Mouse (Mus musculus) small intestine, adult 2 months (tissue): ENCODE data around the gene Rfxap. TPM values are rescaled to one million over a fixed set of nuclear protein-coding genes. Genes with fewer than 3 reads are reported as not detected.

Experiments used
- H3K27ac ChIP-seq: fragments of 200-500 bp; 2 replicates; pipeline ENCODE4 v1.5.1; 2012; ENCODE audit warnings: low read depth, low read length, control low read depth, inconsistent platforms; ENCODE audit not compliant: insufficient read depth
- H3K27me3 ChIP-seq: fragments of 200-500 bp; 2 replicates; pipeline ENCODE4 v1.6.1; 2012; ENCODE audit warnings: mild to moderate bottlenecking, moderate library complexity, low read length, inconsistent platforms; ENCODE audit not compliant: control insufficient read depth, insufficient read depth
- H3K36me3 ChIP-seq: fragments of 200-500 bp; 2 replicates; pipeline ENCODE4 v1.6.1; 2012; ENCODE audit warnings: mild to moderate bottlenecking, low read length, control low read depth, inconsistent platforms; ENCODE audit not compliant: control insufficient read depth, insufficient read depth
- H3K4me1 ChIP-seq: fragments of 200-500 bp; 2 replicates; pipeline ENCODE4 v1.6.1; 2012; ENCODE audit warnings: low read length, inconsistent platforms, mixed read lengths; ENCODE audit not compliant: control insufficient read depth, insufficient read depth, insufficient read length
- H3K4me3 ChIP-seq: fragments of 200-500 bp; 2 replicates; pipeline ENCODE4 v1.5.1; 2012; ENCODE audit warnings: low read depth, mild to moderate bottlenecking, control low read depth, inconsistent platforms, low read length, moderate library complexity
- CTCF ChIP-seq: fragments of 200-500 bp; IDR thresholded peaks from 2 replicates; pipeline ENCODE4 v1.5.1; 2012; ENCODE audit warnings: low read depth, mild to moderate bottlenecking, control low read depth, inconsistent platforms, low read length, moderate library complexity, mixed read lengths; ENCODE audit not compliant: insufficient replicate concordance, insufficient read length; ENCODE audit errors: extremely low read depth
- POLR2A ChIP-seq: fragments of 200-500 bp; IDR thresholded peaks from 2 replicates; pipeline ENCODE4 v1.6.1; 2012; ENCODE audit warnings: low read depth, mild to moderate bottlenecking, control low read depth, inconsistent platforms, low read length, moderate library complexity
- WGBS: fragments of 180-500 bp; shearing (Covaris S2); methylation state at CpG from one replicate; pipeline ENCODE4 v1.1.7; 2018; 5-methylcytosine and 5-hydroxymethylcytosine counted together
- polyA plus RNA-seq: library from polyadenylated mRNA; depleted of rRNA; stranded (reverse); fragments of >200 nt; gene quantifications from 2 replicates; pipeline ENCODE4 v1.2.3, GENCODE M21; 2012; rRNA removed

Rfxap gene
- polyA plus RNA-seq, 1 experiment, result 31.0 TPM

DNA sequence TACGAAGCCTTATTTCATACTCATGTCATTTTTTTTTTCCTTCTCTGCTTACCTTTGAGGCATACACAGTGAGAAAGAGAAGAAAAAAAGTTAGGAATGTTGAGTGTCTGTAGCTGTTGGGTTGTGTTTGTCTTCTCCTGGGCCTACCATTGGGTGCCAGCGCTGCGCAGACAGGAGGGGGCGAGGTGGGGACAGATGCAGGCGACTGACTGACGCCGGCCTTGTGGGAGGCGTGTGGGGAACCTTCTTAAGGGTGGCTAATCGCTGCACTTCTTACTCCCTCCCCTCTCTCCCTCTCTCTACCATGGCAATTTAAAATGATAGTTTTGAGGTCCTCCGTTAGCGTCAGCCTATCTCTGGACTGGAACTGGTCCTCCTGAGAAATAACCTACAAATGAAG lies 51.5 kb downstream of the Rfxap start:
- no peaks in the 10 kb centered on the region; the same call in none of the 2 replicates for H3K27me3 ChIP-seq
- WGBS, result under 1% methylated on average over 11 of the region's 11 CpGs
- H3K27ac ChIP-seq, result peak overlapping the region; percentile 32; the same call in 1 of the 2 replicates
- no peaks in the 10 kb centered on the region for H3K36me3 ChIP-seq
- peak overlapping the region; percentile 71 for H3K4me3 ChIP-seq
- TF ChIP-seq POLR2A (no peak), CTCF (no peak)
- H3K4me1 ChIP-seq, result peaks cover 3% of the 10 kb centered on the region

DNA sequence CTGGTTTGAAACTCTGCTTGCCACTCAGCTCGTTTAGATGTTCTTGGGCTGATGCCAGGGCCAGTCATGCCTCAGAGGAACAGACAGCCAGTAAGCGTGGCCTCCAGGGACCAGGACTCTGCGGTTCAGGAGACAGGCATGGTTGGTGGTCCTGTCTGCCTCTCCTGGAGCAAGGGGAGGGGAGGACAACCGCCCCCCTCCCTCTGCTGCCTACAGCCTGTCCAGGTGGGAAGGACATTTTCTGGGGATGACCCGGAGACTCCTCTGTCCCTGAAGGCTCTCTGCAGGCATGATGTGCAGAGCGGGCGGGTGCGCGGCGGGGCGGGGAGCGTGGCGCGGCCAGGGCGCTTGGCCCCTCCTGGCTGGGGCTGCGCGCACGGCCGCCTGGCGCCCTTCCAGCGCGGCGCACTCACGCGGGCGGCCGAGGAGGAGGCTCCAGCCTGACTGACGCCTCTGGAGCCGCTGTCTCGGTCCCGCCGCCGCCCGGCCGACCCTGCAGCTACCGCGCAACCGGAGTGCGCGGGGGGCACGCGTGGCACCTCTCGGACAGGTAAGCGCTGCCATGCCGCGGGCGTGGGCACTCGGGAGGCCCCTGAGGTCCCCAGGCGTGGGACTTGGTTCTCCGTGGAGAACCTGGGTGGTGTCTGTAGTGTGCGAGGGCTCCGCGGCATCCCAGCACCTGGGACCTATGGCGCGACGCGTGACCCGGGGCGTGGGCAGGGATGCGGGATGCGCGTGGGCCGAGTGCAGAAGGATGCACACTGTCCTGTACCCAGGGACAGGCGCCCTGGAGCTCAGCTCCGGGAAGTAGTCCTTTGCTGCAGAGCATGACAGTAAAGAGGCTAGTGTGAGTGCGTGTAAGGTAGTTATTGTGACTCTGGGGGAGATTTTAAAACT lies 52.2 kb downstream of the Rfxap start, which contains the start of gene Smad9:
Gene Smad9, plus strand, starts transcription at position 438 of the 897 bp plus-strand sequence.
- Histone ChIP-seq H3K4me3 (peak within 1 kb of the TSS; percentile 71), H3K27ac (peak within 1 kb of the TSS; percentile 32; the same call in 1 of the 2 replicates), H3K27me3 (no peaks in the 10 kb centered on the region; the same call in none of the 2 replicates), H3K36me3 (0 out of 2 replicates have a peak, but pooled peaks cover 2% of the 10 kb centered on the region), H3K4me1 (peaks cover 3% of the 10 kb centered on the region)
- WGBS, result under 1% methylated on average over 66 of the region's 66 CpGs
- no peak for TF ChIP-seq CTCF
- TF ChIP-seq POLR2A, result no peak

DNA sequence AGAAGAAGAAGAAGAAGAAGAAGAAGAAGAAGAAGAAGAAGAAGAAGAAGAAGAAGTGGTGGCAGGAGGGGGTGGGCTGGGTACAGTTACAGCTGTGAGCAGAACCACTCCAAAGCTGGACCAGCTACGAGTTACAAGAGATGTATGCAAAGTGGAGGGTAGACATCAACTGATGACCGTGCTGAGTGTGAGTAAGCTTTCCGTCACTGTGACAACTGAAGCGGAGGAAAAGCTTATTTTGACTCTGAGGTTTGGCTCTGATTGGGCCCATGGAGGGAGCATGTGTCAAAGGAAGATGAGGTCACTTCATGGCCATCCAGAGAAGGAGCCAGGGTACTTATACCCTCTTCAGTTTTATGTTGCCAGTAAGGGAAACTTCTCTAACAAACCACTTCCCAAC lies 54.2 kb downstream of the Rfxap start:
- H3K36me3 ChIP-seq, result peaks cover 12% of the 10 kb centered on the region
- TF ChIP-seq CTCF (no peak), POLR2A (no peak)
- WGBS, result 77% methylated on average over 4 of the region's 4 CpGs
- peaks cover 3% of the 10 kb centered on the region for H3K4me1 ChIP-seq
- no peak overlapping the region for H3K4me3 ChIP-seq
- H3K27me3 ChIP-seq, result no peaks in the 10 kb centered on the region; the same call in none of the 2 replicates
- no peak overlapping the region for H3K27ac ChIP-seq

Other genes starting within 250 kb of the Rfxap start
- 13.4 and 31.3 TPM in 2 replicates for gene Supt20, start 115.0 kb downstream of the Rfxap start, polyA plus RNA-seq
- not detected in 2 replicates for gene Gm21958, start 93.4 kb downstream of the Rfxap start, polyA plus RNA-seq
- gene Exosc8, start 72.4 kb downstream of the Rfxap start, polyA plus RNA-seq, result 4.5 and 8.5 TPM in 2 replicates
- 5.3 and 9.5 TPM in 2 replicates for gene Alg5, start 72.3 kb downstream of the Rfxap start, polyA plus RNA-seq
- 1.1 and 1.3 TPM in 2 replicates for gene Smad9, start 52.2 kb downstream of the Rfxap start, polyA plus RNA-seq
- gene Sertm1, start 108.1 kb upstream of the Rfxap start, polyA plus RNA-seq, result 1.2 and 2.1 TPM in 2 replicates
- gene Ccna1, start 247.7 kb upstream of the Rfxap start, polyA plus RNA-seq, result 0.20 and 0.32 TPM in 2 replicates